Mouse (Mus musculus): Measurements from ENCODE around the gene Gm11541. TPM values are rescaled to one million over a fixed set of nuclear protein-coding genes. Genes with fewer than 3 reads are reported as not detected.

The Gm11541 gene
- total and polyA plus RNA-seq, 3 experiments: not detected

DNA sequence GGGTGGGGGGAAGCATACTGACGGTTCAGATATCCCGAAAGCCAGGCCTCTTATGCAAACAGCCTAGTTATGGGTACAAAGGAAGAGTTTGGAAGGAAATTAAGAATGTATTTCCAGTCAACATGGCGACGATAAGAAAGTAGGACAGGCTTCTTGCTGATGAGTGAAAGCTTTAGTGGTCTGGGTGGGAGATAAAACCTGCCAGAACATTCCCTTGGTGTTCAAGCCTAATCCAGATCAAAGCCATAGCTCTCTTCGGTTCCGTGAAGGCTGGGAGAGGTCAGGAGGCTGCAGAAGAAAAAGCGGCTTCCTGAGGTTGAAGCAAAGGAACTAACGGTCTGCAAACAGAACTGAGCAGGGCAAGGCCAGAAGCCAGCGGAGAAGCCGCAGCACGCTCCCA is 12.9 kb upstream of the Gm11541 start:
- intact Hi-C loops (cut with DNase I): loop anchor here (5.0 kb wide), 2 partner anchors 85 to 170 kb away; partner anchors contain the start of gene Rsad1
- Histone ChIP-seq H3K9ac (ENCODE audit: low read depth, low read length) (no peak overlapping the region), H3K4me3 (no peak overlapping the region), H3K36me3 (ENCODE audit: control insufficient read depth, insufficient read depth, low read length) (no peaks in the 10 kb centered on the region), H3K27ac (peak overlapping the region; percentile 24; the same call in 1 of the 2 replicates), H3K79me2 (replicated peaks; ENCODE audit: control insufficient read depth, insufficient read depth, low read length) (no peaks in the 10 kb centered on the region), H3K27me3 (ENCODE audit: control insufficient read depth, insufficient read depth, low read length) (0 out of 2 replicates have a peak, but pooled peaks cover 1% of the 10 kb centered on the region), H3K4me1 (ENCODE audit: control insufficient read depth, insufficient read depth, low read length) (no peaks in the 10 kb centered on the region)
- no peak for DNase-seq
- WGBS: 46% methylated on average over 11 of the region's 11 CpGs
- TF ChIP-seq EP300 (IDR thresholded peaks at IDR 0.05; ENCODE audit: insufficient read depth, low read depth, low read length) (no peak), POLR2A (IDR thresholded peaks at IDR 0.05; ENCODE audit: insufficient read depth, low read depth, low read length) (no peak), CTCF (IDR thresholded peaks at IDR 0.05) (no peak)

GRCm38 (mm10) chr11:94716754-94717153 is 12.5 kb upstream of the Gm11541 start:
- Histone ChIP-seq H3K4me3 (no peak overlapping the region), H3K4me1 (ENCODE audit: control insufficient read depth, insufficient read depth, low read length) (no peaks in the 10 kb centered on the region), H3K9ac (ENCODE audit: low read depth, low read length) (no peak overlapping the region), H3K79me2 (replicated peaks; ENCODE audit: control insufficient read depth, insufficient read depth, low read length) (no peaks in the 10 kb centered on the region), H3K36me3 (ENCODE audit: control insufficient read depth, insufficient read depth, low read length) (no peaks in the 10 kb centered on the region), H3K27me3 (ENCODE audit: control insufficient read depth, insufficient read depth, low read length) (0 out of 2 replicates have a peak, but pooled peaks cover 1% of the 10 kb centered on the region), H3K27ac (no peak overlapping the region)
- peak; percentile 72 for TF ChIP-seq CTCF (IDR thresholded peaks at IDR 0.05)
- TF ChIP-seq POLR2A (IDR thresholded peaks at IDR 0.05; ENCODE audit: insufficient read depth, low read depth, low read length): no peak
- 0 out of 2 replicates have a peak, but pooled peaks have one; percentile 38 for TF ChIP-seq EP300 (IDR thresholded peaks at IDR 0.05; ENCODE audit: insufficient read depth, low read depth, low read length)
- WGBS: 9% methylated on average over 9 of the region's 9 CpGs
- DNase-seq: peak; percentile 31 to 44
- intact Hi-C loops (cut with DNase I): loop anchor here (5.0 kb wide), 2 partner anchors 84 to 169 kb away; partner anchors contain the start of gene Rsad1

GRCm38 (mm10) chr11:94715622-94716021 is 11.3 kb upstream of the Gm11541 start:
- Histone ChIP-seq H3K27me3 (ENCODE audit: control insufficient read depth, insufficient read depth, low read length) (0 out of 2 replicates have a peak, but pooled peaks cover 1% of the 10 kb centered on the region), H3K4me3 (no peak overlapping the region), H3K9ac (ENCODE audit: low read depth, low read length) (no peak overlapping the region), H3K36me3 (ENCODE audit: control insufficient read depth, insufficient read depth, low read length) (no peaks in the 10 kb centered on the region), H3K79me2 (replicated peaks; ENCODE audit: control insufficient read depth, insufficient read depth, low read length) (no peaks in the 10 kb centered on the region), H3K4me1 (ENCODE audit: control insufficient read depth, insufficient read depth, low read length) (no peaks in the 10 kb centered on the region), H3K27ac (no peak overlapping the region)
- no peak for DNase-seq
- intact Hi-C loops (cut with DNase I): loop anchor here (5.0 kb wide), 2 partner anchors 83 to 168 kb away; partner anchors contain the start of gene Rsad1
- WGBS: 92% methylated on average over 5 of the region's 5 CpGs
- no peak for TF ChIP-seq POLR2A (IDR thresholded peaks at IDR 0.05; ENCODE audit: insufficient read depth, low read depth, low read length)
- no peak for TF ChIP-seq EP300 (IDR thresholded peaks at IDR 0.05; ENCODE audit: insufficient read depth, low read depth, low read length)
- no peak for TF ChIP-seq CTCF (IDR thresholded peaks at IDR 0.05)

DNA sequence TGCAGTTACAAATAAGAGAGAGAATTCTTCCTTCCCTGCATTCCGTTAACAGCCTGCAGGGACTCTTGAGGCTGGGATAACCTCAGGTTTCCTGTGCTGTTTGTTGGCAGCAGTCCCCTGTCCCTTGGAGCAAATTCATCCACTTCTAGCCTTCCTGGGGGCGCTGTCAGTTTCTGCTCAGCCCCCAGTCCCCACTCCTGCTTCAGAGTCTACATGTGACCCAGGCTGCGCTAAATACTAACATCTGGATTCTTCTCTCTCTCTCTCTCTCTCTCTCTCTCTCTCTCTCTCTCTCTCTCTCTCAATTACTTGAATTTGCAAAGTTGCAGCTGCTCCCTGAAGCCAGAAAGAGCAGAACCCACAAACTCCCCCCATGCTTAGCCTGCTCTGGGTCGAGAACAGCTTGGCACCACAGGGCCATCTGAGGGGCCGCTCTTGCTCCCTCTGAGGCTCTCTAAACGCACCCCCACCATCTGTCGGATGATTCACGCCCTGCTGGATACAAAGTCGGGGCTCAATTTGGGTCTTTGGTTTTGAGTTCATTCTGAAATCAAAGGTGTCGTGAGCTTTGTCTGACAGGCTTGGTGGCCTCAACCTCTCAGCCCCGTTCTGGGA is 9.1 kb upstream of the Gm11541 start:
- Histone ChIP-seq H3K36me3 (ENCODE audit: control insufficient read depth, insufficient read depth, low read length) (no peaks in the 10 kb centered on the region), H3K9ac (ENCODE audit: low read depth, low read length) (no peak overlapping the region), H3K4me3 (no peak overlapping the region), H3K27ac (no peak overlapping the region), H3K27me3 (ENCODE audit: control insufficient read depth, insufficient read depth, low read length) (0 out of 2 replicates have a peak, but pooled peaks cover 1% of the 10 kb centered on the region), H3K4me1 (ENCODE audit: control insufficient read depth, insufficient read depth, low read length) (no peaks in the 10 kb centered on the region), H3K79me2 (replicated peaks; ENCODE audit: control insufficient read depth, insufficient read depth, low read length) (no peaks in the 10 kb centered on the region)
- intact Hi-C loops (cut with DNase I): no loop called here
- WGBS: 32% methylated on average over 11 of the region's 11 CpGs
- TF ChIP-seq CTCF (IDR thresholded peaks at IDR 0.05): no peak
- no peak for DNase-seq

GRCm38 (mm10) chr11:94704020-94704419 is 279 bp downstream of the Gm11541 start:
- WGBS: 49% methylated on average over 7 of the region's 7 CpGs
- intact Hi-C loops (cut with DNase I): no loop called here
- TF ChIP-seq POLR2A (IDR thresholded peaks at IDR 0.05; ENCODE audit: insufficient read depth, low read depth, low read length) (no peak), CTCF (IDR thresholded peaks at IDR 0.05) (no peak), EP300 (IDR thresholded peaks at IDR 0.05; ENCODE audit: insufficient read depth, low read depth, low read length) (no peak)

DNA sequence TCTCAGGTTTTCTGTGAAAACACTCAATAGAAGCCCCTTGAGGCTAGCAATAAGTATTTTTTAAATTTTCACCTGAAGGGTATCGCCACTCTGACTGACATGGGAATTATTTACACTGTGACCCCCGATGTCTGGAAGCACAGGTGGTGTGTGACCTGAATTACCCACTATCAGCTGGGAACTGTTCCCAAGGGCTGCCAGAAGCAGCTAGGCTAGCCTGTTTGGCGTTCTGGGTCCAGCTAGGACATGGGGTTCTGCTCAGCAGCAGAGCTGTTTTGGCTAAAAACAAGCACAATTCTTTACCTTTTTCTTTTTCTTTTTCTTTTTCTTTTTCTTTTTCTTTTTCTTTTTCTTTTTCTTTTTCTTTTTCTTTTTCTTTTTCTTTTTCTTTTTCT is 2.1 kb downstream of the Gm11541 start:
- WGBS: 60% methylated on average over 3 of the region's 3 CpGs
- intact Hi-C loops (cut with DNase I): no loop called here
- TF ChIP-seq CTCF (IDR thresholded peaks at IDR 0.05) (no peak), POLR2A (IDR thresholded peaks at IDR 0.05; ENCODE audit: insufficient read depth, low read depth, low read length) (no peak), EP300 (IDR thresholded peaks at IDR 0.05; ENCODE audit: insufficient read depth, low read depth, low read length) (no peak)
- no peak overlapping the region for H3K4me3 ChIP-seq
- no peaks in the 10 kb centered on the region for H3K36me3 ChIP-seq (ENCODE audit: control insufficient read depth, insufficient read depth, low read length)
- no peak for DNase-seq
- no peaks in the 10 kb centered on the region for H3K79me2 ChIP-seq (replicated peaks; ENCODE audit: control insufficient read depth, insufficient read depth, low read length)
- H3K27me3 ChIP-seq (ENCODE audit: control insufficient read depth, insufficient read depth, low read length): no peaks in the 10 kb centered on the region
- no peak overlapping the region for H3K9ac ChIP-seq (ENCODE audit: low read depth, low read length)
- H3K27ac ChIP-seq: no peak overlapping the region
- H3K4me1 ChIP-seq (ENCODE audit: control insufficient read depth, insufficient read depth, low read length): no peaks in the 10 kb centered on the region

More at GRCm38 (mm10) chr11:94704020-94704419, 279 bp downstream of the Gm11541 start:
- Histone ChIP-seq H3K4me3 (no peak overlapping the region), H3K36me3 (ENCODE audit: control insufficient read depth, insufficient read depth, low read length) (no peaks in the 10 kb centered on the region), H3K9ac (ENCODE audit: low read depth, low read length) (no peak overlapping the region), H3K27ac (no peak overlapping the region), H3K4me1 (ENCODE audit: control insufficient read depth, insufficient read depth, low read length) (no peaks in the 10 kb centered on the region), H3K79me2 (replicated peaks; ENCODE audit: control insufficient read depth, insufficient read depth, low read length) (no peaks in the 10 kb centered on the region), H3K27me3 (ENCODE audit: control insufficient read depth, insufficient read depth, low read length) (no peaks in the 10 kb centered on the region)
- DNase-seq: no peak
